ENCODE assay signal across 15 mouse cellular contexts in the genomic region with DNA sequence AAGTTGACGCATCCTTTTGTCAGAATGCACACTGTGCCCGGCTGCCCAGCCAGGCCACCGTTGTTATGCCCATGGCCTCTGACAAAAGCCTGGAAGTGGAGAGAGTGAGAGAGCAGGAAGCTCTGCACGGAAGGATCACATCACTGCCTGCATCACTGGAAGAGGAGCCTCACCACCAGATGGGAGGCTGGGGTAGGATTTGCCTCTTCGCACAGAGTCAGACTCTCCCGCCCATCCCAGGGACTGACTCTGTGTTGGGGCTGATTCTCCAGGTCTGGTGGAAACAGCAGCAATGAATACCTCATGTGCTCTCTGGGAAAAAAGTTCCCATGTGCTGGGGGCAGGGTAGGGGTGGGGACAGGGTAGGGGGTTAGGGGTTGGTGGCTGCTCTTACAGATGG. TPM values are rescaled to one million over a fixed set of nuclear protein-coding genes. Genes with fewer than 3 reads are reported as not detected.
A peak's percentile ranks its signal among the peaks of the same experiment; 100 is the strongest.
DNase-seq lines count a peak whose midpoint lies in the region; ATAC-seq and TF ChIP-seq lines count a peak whose summit lies in the region.
"Had no signal": no experiment of that assay in that cellular context is flagged by ENCODE, and none has a peak within 500 bp of the region (broad histone marks: within the 10 kb centered on the region; RNA-seq: fewer than 3 reads in every experiment).

No protein-coding gene starts in this region.

- no peak for ATAC-seq in heart, embryonic 15.5 days (replicated peaks; ENCODE audit: insufficient number of reproducible peaks, insufficient read depth, low FRiP score, low read depth)
- no peak for ATAC-seq in lung, embryonic 14.5 days (ENCODE audit: insufficient read depth)
- ATAC-seq: forebrain, embryonic 14.5 days had no signal

- H3K9me3 ChIP-seq in heart, embryonic 15.5 days (replicated peaks), result no peaks in the 10 kb centered on the region
- no peaks in the 10 kb centered on the region for H3K9me3 ChIP-seq in lung, embryonic 14.5 days (ENCODE audit: low read depth, low read length)
- H3K9me3 ChIP-seq: G1E; hindbrain, embryonic 15.5 days; megakaryocyte, embryonic 14.5 days had no signal

- no peak for DNase-seq in heart, postnatal 25 days (ENCODE audit: low spot score)
- no peak for DNase-seq in lung, embryonic 14.5 days
- DNase-seq in lung, postnatal 14 days, result no peak
- peak; percentile 59 for DNase-seq in lung, postnatal 10 days
- DNase-seq in adrenal gland, adult 18-20 months (ENCODE audit: low spot score in 2 of 2), result no peak
- DNase-seq: adrenal gland, postnatal 36 days; cerebellum, adult 9-11 months; thymus, postnatal 36 days had no signal

- 76% methylated on average over 6 of the region's 6 CpGs for WGBS in heart, embryonic 15.5 days
- WGBS in lung, embryonic 14.5 days, result 60% methylated on average over 6 of the region's 6 CpGs

- H3K36me3 ChIP-seq in heart, embryonic 15.5 days, result no peaks in the 10 kb centered on the region
- H3K36me3 ChIP-seq in lung, embryonic 14.5 days (ENCODE audit: insufficient read depth), result no peaks in the 10 kb centered on the region
- H3K36me3 ChIP-seq: G1E; hindbrain, embryonic 15.5 days had no signal

- no peaks in the 10 kb centered on the region for H3K27me3 ChIP-seq in heart, embryonic 15.5 days
- no peaks in the 10 kb centered on the region for H3K27me3 ChIP-seq in lung, embryonic 14.5 days (ENCODE audit: insufficient read depth, low read length)
- H3K27me3 ChIP-seq: hindbrain, embryonic 15.5 days; megakaryocyte, embryonic 14.5 days had no signal

- H3K4me3 ChIP-seq in heart, embryonic 15.5 days, result no peak overlapping the region
- no peak overlapping the region for H3K4me3 ChIP-seq in lung, embryonic 14.5 days (ENCODE audit: low read depth, low read length)
- H3K4me3 ChIP-seq in brown adipose tissue, adult 24 weeks (ENCODE audit: insufficient read depth, low read depth, low read length), result no peak overlapping the region
- H3K4me3 ChIP-seq: hindbrain, embryonic 15.5 days; left cerebral cortex, adult 2 months; megakaryocyte, embryonic 14.5 days had no signal

- no peak for TF ChIP-seq CTCF in lung, embryonic 14.5 days (IDR thresholded peaks at IDR 0.05; ENCODE audit: low read depth)

- H3K4me1 ChIP-seq in heart, embryonic 15.5 days (replicated peaks), result peaks cover 31% of the 10 kb centered on the region
- peaks cover 21% of the 10 kb centered on the region for H3K4me1 ChIP-seq in lung, embryonic 14.5 days (ENCODE audit: insufficient read depth)
- peaks cover 40% of the 10 kb centered on the region for H3K4me1 ChIP-seq in brown adipose tissue, adult 24 weeks (ENCODE audit: control insufficient read depth, insufficient read depth, insufficient read length, low read length)

- intact Hi-C loops in heart, postnatal 25 days (cut with DNase I), result no loop called here

- no peak overlapping the region for H3K4me2 ChIP-seq in heart, embryonic 15.5 days
- H3K4me2 ChIP-seq in lung, embryonic 14.5 days, result no peak overlapping the region
- H3K4me2 ChIP-seq: hindbrain, embryonic 15.5 days had no signal

- H3K9ac ChIP-seq in heart, embryonic 15.5 days, result no peak overlapping the region
- no peak overlapping the region for H3K9ac ChIP-seq in lung, embryonic 14.5 days
- H3K9ac ChIP-seq: hindbrain, embryonic 15.5 days had no signal

- H3K27ac ChIP-seq in heart, embryonic 15.5 days, result peak overlapping the region; percentile 57
- peak overlapping the region; percentile 33; the same call in 1 of the 2 replicates for H3K27ac ChIP-seq in lung, embryonic 14.5 days (ENCODE audit: low read depth)
- H3K27ac ChIP-seq in brown adipose tissue, adult 24 weeks (replicated peaks; ENCODE audit: low read depth, low read length), result peak overlapping the region; percentile 72
- H3K27ac ChIP-seq: hindbrain, embryonic 15.5 days; left cerebral cortex, adult 2 months had no signal

RNA-seq across cellular contexts. Expression of a gene that starts 50.6 kb away (rescaled TPM):
- polyA plus RNA-seq in heart, embryonic 15.5 days (2015; fragmentation: Nextera tagmentation; extraction: Ambion mirVana), result 12.0 and 12.7 TPM in 2 replicates
- 10 to 100 TPM; 45.5 to 46.7 TPM for total RNA-seq in heart, postnatal 25 days (2021)
- polyA plus RNA-seq in lung, embryonic 14.5 days (2014; fragmentation: Nextera tagmentation; extraction: Ambion mirVana), result 10.9 and 11.3 TPM in 2 replicates
- polyA plus RNA-seq in brown adipose tissue, adult 24 weeks (2012; ENCODE audit: insufficient read depth, insufficient read length, missing spikeins), result 32.8 and 33.5 TPM in 2 replicates
- total RNA-seq in adrenal gland, adult 18-20 months (2021), result 10 to 100 TPM; 52.1 to 54.2 TPM
